Mouse (Mus musculus) bone marrow macrophage, adult 2 months (primary cell): Measurements from ENCODE around the gene Ube2k.

Experiments
- CTCF ChIP-seq: IDR thresholded peaks from 2 replicates; pipeline ENCODE4 v1.5.1; 2012; ENCODE audit warnings: low read depth, mild to moderate bottlenecking, low read length, moderate library complexity
- POLR2A ChIP-seq: IDR thresholded peaks from 2 replicates; pipeline ENCODE4 v1.6.1; 2012; ENCODE audit warnings: mild to moderate bottlenecking, low read depth, low read length, borderline replicate concordance

GRCm38 (mm10) chr5:65575896-65576295 lies 38.9 kb downstream of the Ube2k start:
- TF ChIP-seq CTCF (no peak), POLR2A (no peak)
